ENCODE assay signal across 12 mouse cellular contexts in genomic region chr5:75589552-75590346, GRCm38 (mm10). TPM values are rescaled to one million over a fixed set of nuclear protein-coding genes. Genes with fewer than 3 reads are reported as not detected.
DNase-seq lines count a peak whose midpoint lies in the region; ATAC-seq and TF ChIP-seq lines count a peak whose summit lies in the region.
"Had no signal": no experiment of that assay in that cellular context is flagged by ENCODE, and none has a peak within 500 bp of the region (broad histone marks: within the 10 kb centered on the region; RNA-seq: fewer than 3 reads in every experiment).

No protein-coding gene starts in this region.

- H3K27me3 ChIP-seq in kidney, postnatal 0 days (ENCODE audit: insufficient read depth, low read length), result no peaks in the 10 kb centered on the region
- H3K27me3 ChIP-seq in G1E (ENCODE audit: insufficient read depth, low read length), result no peaks in the 10 kb centered on the region
- H3K27me3 ChIP-seq: limb, embryonic 12.5 days had no signal

- H3K9ac ChIP-seq in kidney, postnatal 0 days (ENCODE audit: low read depth, low read length), result no peak overlapping the region
- H3K9ac ChIP-seq: forebrain, postnatal 0 days; limb, embryonic 12.5 days had no signal

- TF ChIP-seq CTCF in kidney, postnatal 0 days (IDR thresholded peaks at IDR 0.05; ENCODE audit: low read depth), result no peak
- no peak for TF ChIP-seq CTCF in G1E (IDR thresholded peaks at IDR 0.05; ENCODE audit: low read depth, low read length)

- DNase-seq in kidney, postnatal 0 days (ENCODE audit: low spot score), result peak; percentile 24
- DNase-seq in kidney, postnatal 25 days, result no peak
- DNase-seq in 416B (ENCODE audit: low read depth), result peak; percentile 63
- DNase-seq in G1E (ENCODE audit: low spot score), result no peak
- DNase-seq in lung, postnatal 10 days, result peak; percentile 40
- DNase-seq in Muller cell, postnatal 12 days (ENCODE audit: inconsistent ontology term), result no peak
- no peak for DNase-seq in cerebellum, postnatal 14 days
- DNase-seq: cerebellum, adult 18-20 months; forebrain, postnatal 0 days; thymus, adult 2 months had no signal

- H3K4me3 ChIP-seq in kidney, postnatal 0 days (replicated peaks; ENCODE audit: low read depth, low read length), result no peak overlapping the region
- peak overlapping the region; percentile 6; the same call in 1 of the 2 replicates for H3K4me3 ChIP-seq in G1E (ENCODE audit: low read depth, low read length)
- H3K4me3 ChIP-seq: limb, embryonic 12.5 days; megakaryocyte, embryonic 14.5 days had no signal

- WGBS in kidney, postnatal 0 days, result 62% methylated on average over 15 of the region's 15 CpGs

- no peak overlapping the region for H3K4me2 ChIP-seq in kidney, postnatal 0 days (ENCODE audit: low read length)
- H3K4me2 ChIP-seq: limb, embryonic 12.5 days had no signal

- 0 out of 2 replicates have a peak, but pooled peaks cover 2% of the 10 kb centered on the region for H3K4me1 ChIP-seq in kidney, postnatal 0 days (replicated peaks; ENCODE audit: insufficient read depth, low read length)
- peaks cover 95% of the 10 kb centered on the region for H3K4me1 ChIP-seq in G1E (ENCODE audit: insufficient read depth, low read depth, low read length)

- H3K36me3 ChIP-seq in kidney, postnatal 0 days (ENCODE audit: insufficient read depth, low read length), result no peaks in the 10 kb centered on the region
- H3K36me3 ChIP-seq in G1E (replicated peaks), result peaks cover 93% of the 10 kb centered on the region
- H3K36me3 ChIP-seq: limb, embryonic 12.5 days had no signal

- ATAC-seq in kidney, postnatal 0 days (replicated peaks; ENCODE audit: low FRiP score, low read depth), result 0 out of 2 replicates have a peak, but pooled peaks have one; percentile 40
- ATAC-seq in G1E (ENCODE audit: extremely low read depth, insufficient number of reproducible peaks, low FRiP score, poor library complexity, severe bottlenecking), result peak; percentile 62; the same call in 1 of the 2 replicates
- ATAC-seq: forebrain, postnatal 0 days had no signal

- no peaks in the 10 kb centered on the region for H3K9me3 ChIP-seq in kidney, postnatal 0 days (replicated peaks; ENCODE audit: low read length)
- no peaks in the 10 kb centered on the region for H3K9me3 ChIP-seq in G1E (replicated peaks)
- H3K9me3 ChIP-seq: limb, embryonic 12.5 days; megakaryocyte, embryonic 14.5 days had no signal

- H3K27ac ChIP-seq in kidney, postnatal 0 days, result no peak overlapping the region
- H3K27ac ChIP-seq: limb, embryonic 12.5 days had no signal

RNA-seq across cellular contexts. Expression of gene Kit, which starts 15.0 kb away (rescaled TPM):
- 14.5 and 15.6 TPM in 2 replicates for polyA plus RNA-seq in kidney, postnatal 0 days (2015; fragmentation: Nextera tagmentation; extraction: Ambion mirVana)
- 1,075 and 1,098 TPM in 2 replicates for total RNA-seq in G1E (2014; fragmentation: Nextera tagmentation)
- total RNA-seq in G1E (2017), result 485 and 576 TPM in 2 replicates
- polyA plus RNA-seq in G1E (2012), result 84.7 and 109 TPM in 2 replicates

Comparison
In these comparisons a context has a peak if more than half of its experiments do, and no peak if none do; other contexts are left out.
1. DNase-seq: peak in kidney, postnatal 0 days (single experiment), 416B (single experiment) and lung, postnatal 10 days (single experiment); none in kidney, postnatal 25 days (0 of 2), G1E (single experiment), Muller cell, postnatal 12 days (single experiment) and cerebellum, postnatal 14 days (0 of 2).